Mouse (Mus musculus): Measurements from ENCODE around the gene Wdr95. TPM values are rescaled to one million over a fixed set of nuclear protein-coding genes. Genes with fewer than 3 reads are reported as not detected.
"Not testable (repeated sequence)": the region's sequence is repeated elsewhere in the genome, so short reads cannot be mapped to it uniquely, and the experiment has no call there.

Wdr95 gene
- polyA plus RNA-seq, 1 experiment from 2014 or later, result 0.36 TPM

GRCm38 (mm10) chr5:149525055-149525785 lies 3.3 kb upstream of the Wdr95 start:
- Histone ChIP-seq H3K9me3 (ENCODE audit: low read length) (no peaks in the 10 kb centered on the region), H3K4me2 (replicated peaks; ENCODE audit: low read depth, low read length) (no peak overlapping the region), H3K27ac (ENCODE audit: low read length) (no peak overlapping the region), H3K9ac (replicated peaks; ENCODE audit: low read depth) (no peak overlapping the region), H3K4me1 (ENCODE audit: insufficient read depth, low read depth, low read length) (no peaks in the 10 kb centered on the region), H3K36me3 (ENCODE audit: insufficient read depth, low read length) (no peaks in the 10 kb centered on the region), H3K27me3 (replicated peaks; ENCODE audit: insufficient read depth, low read length) (no peaks in the 10 kb centered on the region), H3K4me3 (ENCODE audit: low read depth, low read length) (no peak overlapping the region)
- WGBS, result 53% methylated on average over 6 of the region's 6 CpGs
- no peak for DNase-seq (ENCODE audit: low spot score)
- ATAC-seq, result no peak
- peak; percentile 35 for TF ChIP-seq CTCF (IDR thresholded peaks at IDR 0.05)
- no peak for TF ChIP-seq EP300 (IDR thresholded peaks at IDR 0.05)

- Histone ChIP-seq H3K9ac (replicated peaks; ENCODE audit: low read depth) (no peak overlapping the region), H3K36me3 (ENCODE audit: insufficient read depth, low read length) (no peaks in the 10 kb centered on the region), H3K27ac (ENCODE audit: low read length) (peak overlapping the region; percentile 35), H3K27me3 (replicated peaks; ENCODE audit: insufficient read depth, low read length) (no peaks in the 10 kb centered on the region), H3K4me3 (ENCODE audit: low read depth, low read length) (no peak overlapping the region), H3K4me2 (replicated peaks; ENCODE audit: low read depth, low read length) (peak overlapping the region; percentile 25; the same call in 1 of the 2 replicates), H3K4me1 (ENCODE audit: insufficient read depth, low read depth, low read length) (no peaks in the 10 kb centered on the region), H3K9me3 (ENCODE audit: low read length) (no peaks in the 10 kb centered on the region)
- ATAC-seq, result peak; percentile 76
- TF ChIP-seq EP300 (IDR thresholded peaks at IDR 0.05), result peak; percentile 86
- TF ChIP-seq CTCF (IDR thresholded peaks at IDR 0.05), result no peak
- WGBS, result 22% methylated on average over 10 of the region's 10 CpGs
- DNase-seq (ENCODE audit: low spot score), result peak; percentile 82
These were observed 2.0 kb upstream of the Wdr95 start for GRCm38 (mm10) chr5:149526467-149526951.

GRCm38 (mm10) chr5:149527292-149527691 lies 1.2 kb upstream of the Wdr95 start:
- H3K4me2 ChIP-seq (replicated peaks; ENCODE audit: low read depth, low read length); H3K9me3 ChIP-seq (ENCODE audit: low read length); DNase-seq (ENCODE audit: low spot score); H3K27ac ChIP-seq (ENCODE audit: low read length); H3K9ac ChIP-seq (replicated peaks; ENCODE audit: low read depth); H3K4me3 ChIP-seq (ENCODE audit: low read depth, low read length); H3K27me3 ChIP-seq (replicated peaks; ENCODE audit: insufficient read depth, low read length); ATAC-seq; H3K4me1 ChIP-seq (ENCODE audit: insufficient read depth, low read depth, low read length); H3K36me3 ChIP-seq (ENCODE audit: insufficient read depth, low read length): not testable (repeated sequence)
- WGBS, result 71% methylated on average over 4 of the region's 4 CpGs

- no peaks in the 10 kb centered on the region for H3K27me3 ChIP-seq (replicated peaks; ENCODE audit: insufficient read depth, low read length)
- ATAC-seq (no peak), DNase-seq (ENCODE audit: low spot score) (no peak)
- H3K9me3 ChIP-seq (ENCODE audit: low read length), result no peaks in the 10 kb centered on the region
- H3K27ac ChIP-seq (ENCODE audit: low read length), result no peak overlapping the region
- TF ChIP-seq EP300 (IDR thresholded peaks at IDR 0.05), result no peak
- TF ChIP-seq CTCF (IDR thresholded peaks at IDR 0.05), result no peak
- no peak overlapping the region for H3K4me2 ChIP-seq (replicated peaks; ENCODE audit: low read depth, low read length)
- no peak overlapping the region for H3K4me3 ChIP-seq (ENCODE audit: low read depth, low read length)
- no peak overlapping the region for H3K9ac ChIP-seq (replicated peaks; ENCODE audit: low read depth)
- WGBS, result 96% methylated on average over 2 of the region's 2 CpGs
- no peaks in the 10 kb centered on the region for H3K36me3 ChIP-seq (ENCODE audit: insufficient read depth, low read length)
- no peaks in the 10 kb centered on the region for H3K4me1 ChIP-seq (ENCODE audit: insufficient read depth, low read depth, low read length)
These were observed 5.4 kb downstream of the Wdr95 start for GRCm38 (mm10) chr5:149533847-149534246.

GRCm38 (mm10) chr5:149536005-149536404 lies 7.5 kb downstream of the Wdr95 start:
- WGBS, result 68% methylated on average over 9 of the region's 9 CpGs
- H3K27me3 ChIP-seq (replicated peaks; ENCODE audit: insufficient read depth, low read length), result no peaks in the 10 kb centered on the region
- H3K27ac ChIP-seq (ENCODE audit: low read length), result no peak overlapping the region
- no peak overlapping the region for H3K4me2 ChIP-seq (replicated peaks; ENCODE audit: low read depth, low read length)
- H3K9me3 ChIP-seq (ENCODE audit: low read length), result no peaks in the 10 kb centered on the region
- no peak for ATAC-seq
- H3K4me3 ChIP-seq (ENCODE audit: low read depth, low read length), result no peak overlapping the region
- no peak for DNase-seq (ENCODE audit: low spot score)
- H3K36me3 ChIP-seq (ENCODE audit: insufficient read depth, low read length), result no peaks in the 10 kb centered on the region
- H3K4me1 ChIP-seq (ENCODE audit: insufficient read depth, low read depth, low read length), result no peaks in the 10 kb centered on the region
- TF ChIP-seq EP300 (IDR thresholded peaks at IDR 0.05) (no peak), CTCF (IDR thresholded peaks at IDR 0.05) (no peak)
- H3K9ac ChIP-seq (replicated peaks; ENCODE audit: low read depth), result no peak overlapping the region

- DNase-seq (ENCODE audit: low spot score) (peak; percentile 25), ATAC-seq (peak; percentile 31; the same call in 1 of the 2 replicates)
- H3K9me3 ChIP-seq (ENCODE audit: low read length), result no peaks in the 10 kb centered on the region
- no peak overlapping the region for H3K9ac ChIP-seq (replicated peaks; ENCODE audit: low read depth)
- no peaks in the 10 kb centered on the region for H3K27me3 ChIP-seq (replicated peaks; ENCODE audit: insufficient read depth, low read length)
- H3K27ac ChIP-seq (ENCODE audit: low read length), result no peak overlapping the region
- no peaks in the 10 kb centered on the region for H3K36me3 ChIP-seq (ENCODE audit: insufficient read depth, low read length)
- 20% methylated on average over 16 of the region's 16 CpGs for WGBS
- peak overlapping the region; percentile 32; the same call in 1 of the 2 replicates for H3K4me2 ChIP-seq (replicated peaks; ENCODE audit: low read depth, low read length)
- no peak overlapping the region for H3K4me3 ChIP-seq (ENCODE audit: low read depth, low read length)
- H3K4me1 ChIP-seq (ENCODE audit: insufficient read depth, low read depth, low read length), result no peaks in the 10 kb centered on the region
- no peak for TF ChIP-seq CTCF (IDR thresholded peaks at IDR 0.05)
- no peak for TF ChIP-seq EP300 (IDR thresholded peaks at IDR 0.05)
These were observed 9.5 kb downstream of the Wdr95 start for GRCm38 (mm10) chr5:149537796-149538511.
